Mouse (Mus musculus) cerebellum, postnatal 4 days (tissue): ENCODE measurements around the gene Tmem164.

Experiments
- DNase-seq, 2 experiments: peaks; one replicate each; pipeline ENCODE4 v3.0.0; 2022; ENCODE audit warnings: low spot score in 2 of 2, mixed read lengths in 1 of 2

Gene Tmem164

GRCm38 (mm10) chrX:142828184-142828908, 147.1 kb downstream of the Tmem164 start:
- no peak for DNase-seq

- DNase-seq: no peak
These were observed 148.1 kb downstream of the Tmem164 start for GRCm38 (mm10) chrX:142829267-142829666.

GRCm38 (mm10) chrX:142829866-142830470, 148.8 kb downstream of the Tmem164 start:
- no peak for DNase-seq

DNA sequence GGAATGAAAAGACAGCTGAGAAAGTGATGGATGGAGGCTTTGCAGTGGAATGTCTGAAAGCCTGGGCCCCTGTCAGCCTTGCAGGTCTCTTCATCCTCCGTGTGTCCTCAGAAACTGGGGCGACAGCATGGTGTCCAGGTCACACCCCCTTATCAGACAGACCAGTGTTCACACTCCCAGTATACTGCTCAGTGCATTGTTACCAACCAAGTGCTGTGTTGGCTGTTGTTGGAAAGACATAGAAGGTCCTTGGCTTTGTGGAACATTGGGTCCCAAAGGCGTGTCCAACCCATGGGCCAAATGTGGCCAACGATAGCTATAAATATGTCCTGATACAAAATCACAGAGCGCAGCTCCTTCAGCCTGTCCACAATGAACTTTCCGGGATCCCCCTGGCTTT, 149.4 kb downstream of the Tmem164 start:
- no peak for DNase-seq

DNA sequence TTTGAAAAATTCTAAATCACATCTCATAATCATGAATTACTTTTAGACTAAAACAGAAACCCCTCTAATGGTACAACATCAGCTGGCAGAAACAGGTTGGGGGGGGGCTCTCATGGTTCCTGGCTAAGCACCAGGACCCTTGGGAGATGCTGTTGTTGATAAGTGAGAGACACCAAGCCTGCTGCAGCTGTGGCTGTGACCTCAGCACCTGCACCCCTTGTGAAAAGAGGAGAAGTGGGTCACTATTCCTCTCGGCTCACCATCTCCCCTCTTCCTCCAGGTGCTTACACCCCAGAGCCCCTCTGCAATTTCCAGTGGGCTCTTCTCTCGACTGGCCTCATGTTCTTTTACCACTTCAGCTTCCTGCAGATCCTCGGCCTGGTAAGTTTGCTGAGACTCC, 151.0 kb downstream of the Tmem164 start:
- DNase-seq: no peak

DNA sequence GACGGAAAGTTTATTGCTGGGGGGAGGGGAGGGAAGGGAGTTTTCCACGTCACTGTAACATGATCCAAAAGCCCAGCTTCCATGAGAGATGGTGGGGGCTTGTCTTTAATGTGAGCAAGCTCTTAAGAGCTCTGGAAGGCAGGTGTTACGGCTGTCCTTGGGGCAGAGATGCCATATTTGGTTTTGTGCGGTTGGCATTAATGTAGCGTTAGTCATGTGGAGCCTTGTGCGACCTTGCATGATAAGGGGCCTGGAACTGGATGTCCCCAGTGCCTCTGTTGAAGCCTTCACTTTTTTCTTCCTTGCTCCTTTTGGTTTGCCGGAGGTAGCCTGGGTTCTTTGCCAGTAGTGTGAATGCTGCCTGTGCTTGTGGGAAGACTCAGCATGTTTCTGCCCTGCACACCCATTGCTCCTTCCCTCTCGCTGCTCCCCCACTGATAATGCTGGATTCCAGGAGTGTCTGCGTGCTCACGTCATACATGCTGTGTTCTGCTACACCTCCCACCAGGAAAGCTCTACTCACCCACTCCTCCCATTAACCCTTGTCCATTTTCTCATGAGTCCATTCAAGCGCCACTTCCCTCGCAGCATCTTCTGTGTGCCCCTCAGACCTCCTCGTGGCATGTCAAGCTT, 152.1 kb downstream of the Tmem164 start:
- DNase-seq: no peak

- DNase-seq: no peak
These were observed 153.6 kb downstream of the Tmem164 start for GRCm38 (mm10) chrX:142834807-142835206.

DNA sequence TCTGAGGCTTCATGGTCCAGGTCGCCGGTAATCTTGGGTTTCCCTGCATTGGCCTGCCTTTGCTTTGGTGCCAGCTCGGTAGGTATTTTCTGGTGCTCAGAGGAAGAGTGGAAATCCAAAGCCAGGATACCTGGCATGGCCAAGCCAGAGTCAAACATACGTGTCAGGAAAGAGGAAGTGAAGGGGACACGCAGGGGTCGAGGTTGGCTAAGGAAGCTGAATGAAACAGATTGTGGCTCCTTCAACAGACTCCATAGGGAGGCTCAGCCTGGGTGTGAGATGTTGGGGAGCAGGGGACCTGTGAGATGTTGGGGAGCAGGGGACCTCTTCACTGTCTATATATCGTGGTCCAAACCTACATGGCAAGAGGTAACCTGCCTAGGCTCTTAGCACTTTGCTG, 155.2 kb downstream of the Tmem164 start:
- DNase-seq: no peak

- DNase-seq: no peak
These were observed 156.1 kb downstream of the Tmem164 start for GRCm38 (mm10) chrX:142837316-142837715.

- DNase-seq: no peak
These were observed 157.6 kb downstream of the Tmem164 start for GRCm38 (mm10) chrX:142838841-142839240.

DNA sequence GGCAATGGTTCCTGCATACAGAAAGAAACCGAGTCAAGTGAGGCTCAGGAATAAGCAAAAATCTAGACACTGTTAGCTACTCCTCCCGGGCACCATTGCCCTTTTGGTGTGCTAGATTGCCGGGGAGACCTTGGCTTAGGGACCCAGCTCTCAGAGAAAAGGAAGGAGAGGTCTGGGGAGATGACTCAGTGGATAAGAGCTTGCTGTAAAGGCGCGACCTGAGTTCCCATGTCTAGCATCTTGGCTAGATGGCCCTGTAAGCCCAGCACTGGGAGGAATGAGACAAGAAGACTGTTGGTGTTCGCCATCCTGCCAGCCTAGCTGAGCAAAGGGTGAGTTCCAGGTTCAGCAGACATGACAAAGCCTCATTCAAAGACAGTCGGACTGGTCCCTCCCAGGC, 158.2 kb downstream of the Tmem164 start:
- DNase-seq: no peak

DNA sequence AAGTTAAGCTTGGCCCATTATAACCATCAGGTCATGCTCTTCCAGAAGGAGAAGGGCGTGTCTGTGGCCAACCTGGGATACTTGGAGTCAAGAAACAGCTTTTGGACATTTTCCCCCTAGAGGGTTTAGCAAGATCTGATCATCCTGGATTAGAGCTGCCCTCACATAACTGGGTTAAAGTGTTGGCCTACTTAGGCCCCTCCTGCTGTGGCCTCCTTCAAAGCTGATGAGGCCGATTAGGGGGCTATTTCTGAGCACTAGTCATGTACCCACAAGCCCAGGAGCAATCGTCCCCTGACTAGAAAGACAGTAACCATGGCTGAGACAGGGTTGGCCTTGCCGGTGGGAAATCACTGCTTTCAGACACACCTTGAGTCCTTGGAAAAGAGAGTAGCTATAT, 160.7 kb downstream of the Tmem164 start:
- DNase-seq: no peak

DNA sequence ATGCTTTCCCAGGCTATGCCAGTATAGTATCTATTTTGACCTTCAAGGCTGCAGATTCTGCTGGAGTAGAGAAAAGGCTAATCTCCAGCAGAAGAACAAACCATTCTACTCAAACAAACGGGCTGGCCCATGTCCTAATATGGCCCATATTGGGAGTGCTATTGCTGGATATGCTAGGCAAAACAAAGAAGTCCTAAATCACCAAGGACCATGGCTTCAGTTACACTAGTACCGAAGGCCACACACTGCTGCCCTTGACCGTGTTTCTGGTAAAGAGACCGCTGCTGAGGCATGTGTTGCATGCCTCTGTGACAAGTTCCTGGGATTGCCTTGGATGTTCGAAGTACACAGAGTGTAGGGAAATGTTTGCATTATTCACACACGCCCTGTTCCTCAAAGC, 165.1 kb downstream of the Tmem164 start:
- no peak for DNase-seq

DNA sequence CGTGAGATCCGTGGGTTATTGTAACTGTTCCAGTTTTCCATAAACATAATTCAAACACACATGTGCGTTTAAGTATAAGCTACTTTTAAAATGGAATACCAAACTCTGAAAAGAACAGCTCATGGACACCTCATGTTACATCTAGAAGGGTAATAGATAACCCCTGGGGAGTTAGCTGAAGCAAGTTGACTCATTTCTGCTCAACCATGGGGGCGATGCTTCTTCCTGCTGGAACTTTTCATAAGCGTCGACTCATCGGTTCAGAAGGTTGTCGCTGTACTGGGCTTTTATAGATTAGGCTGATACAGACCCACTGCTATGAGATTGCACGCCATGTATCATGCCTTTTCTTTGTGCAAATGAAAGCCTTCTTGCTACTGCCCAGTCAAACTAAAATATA, 166.8 kb downstream of the Tmem164 start:
- no peak for DNase-seq

DNA sequence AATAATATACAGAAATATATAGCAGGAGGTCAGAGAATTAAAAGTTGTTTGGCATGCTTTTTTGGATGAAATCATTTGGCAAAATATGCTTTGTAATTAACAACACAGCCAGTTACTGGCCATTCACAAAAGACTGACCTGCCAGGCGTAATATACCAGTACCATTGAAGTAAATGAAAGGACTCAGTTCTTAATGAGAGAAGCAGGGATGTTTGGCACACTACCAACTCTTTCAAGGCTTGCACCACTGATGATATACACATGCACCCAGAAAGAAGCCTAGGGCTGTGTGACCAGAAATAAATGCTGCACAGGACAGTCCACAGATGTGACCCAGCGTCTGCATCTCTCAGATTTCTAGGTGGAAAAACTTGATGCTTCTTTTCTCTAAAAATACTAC, 188.6 kb downstream of the Tmem164 start:
- no peak for DNase-seq

- no peak for DNase-seq
These were observed 201.0 kb downstream of the Tmem164 start for GRCm38 (mm10) chrX:142882255-142882654.

DNA sequence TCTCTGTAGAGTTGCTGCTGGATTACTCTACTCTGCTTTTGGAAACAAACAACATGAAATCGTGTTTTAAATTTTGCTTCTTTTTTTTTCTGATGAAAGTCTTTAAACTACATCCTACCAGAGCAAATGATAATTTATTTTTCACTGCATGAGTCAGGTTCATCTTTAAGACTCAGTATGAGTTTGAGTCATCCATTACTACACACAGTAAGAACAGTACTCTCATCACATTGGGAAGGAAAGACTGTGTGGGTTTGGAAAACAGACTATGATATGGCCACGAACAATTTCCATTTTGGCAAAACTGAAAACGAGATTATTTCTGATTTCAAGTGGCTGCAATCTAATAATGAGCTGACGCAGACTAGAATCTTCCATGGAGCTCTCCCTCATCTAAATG, 202.4 kb downstream of the Tmem164 start:
- no peak for DNase-seq

DNA sequence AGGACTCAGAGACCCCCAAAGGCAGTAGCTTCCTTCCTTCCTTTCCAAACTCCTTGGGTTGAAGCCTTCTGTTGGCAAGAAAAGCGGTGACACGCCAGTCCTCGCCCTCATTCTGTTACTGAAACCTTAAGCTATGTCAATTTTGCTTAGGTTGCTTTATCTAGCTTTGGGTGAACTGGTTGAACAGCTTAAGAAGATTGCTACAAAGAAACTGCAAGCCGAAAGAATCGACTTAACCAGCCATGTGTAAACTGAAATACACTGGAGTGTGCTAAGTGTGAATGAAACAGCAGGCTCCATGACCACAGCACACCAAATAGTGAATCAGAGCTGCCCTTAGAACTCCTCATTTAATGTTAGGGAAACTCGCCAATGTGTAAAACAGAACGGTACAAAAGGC, 204.8 kb downstream of the Tmem164 start:
- no peak for DNase-seq
